Mouse (Mus musculus) limb, embryonic 12.5 days (tissue): ENCODE data around the gene Dlgap4. TPM values are rescaled to one million over a fixed set of nuclear protein-coding genes. Genes with fewer than 3 reads are reported as not detected.

Experiments
- ATAC-seq: fragments of 200-750 bp; cut with Nextera tagmentation; 2 replicates; pipeline ENCODE4 v1.8.0; 2017; ENCODE audit warnings: low read depth, moderate TSS enrichment; ENCODE audit not compliant: insufficient number of reproducible peaks, insufficient read depth, low FRiP score, low TSS enrichment
- H3K27ac ChIP-seq: fragments of 300-500 bp; sonication (generic); 2 replicates; pipeline ENCODE4 v1.5.1; 2016; ENCODE audit warnings: mild to moderate bottlenecking, moderate library complexity
- H3K27me3 ChIP-seq: fragments of 300-500 bp; sonication (generic); 2 replicates; pipeline ENCODE4 v1.6.1; 2016; ENCODE audit warnings: mild to moderate bottlenecking, moderate library complexity
- H3K36me3 ChIP-seq: fragments of 300-500 bp; sonication (generic); 2 replicates; pipeline ENCODE4 v1.6.1; 2016; ENCODE audit warnings: mild to moderate bottlenecking, moderate library complexity
- H3K4me1 ChIP-seq: fragments of 300-500 bp; sonication (generic); replicated peaks from 2 replicates; pipeline ENCODE4 v1.6.1; 2016
- H3K4me2 ChIP-seq: fragments of 300-500 bp; sonication (generic); 2 replicates; pipeline ENCODE4 v1.6.1; 2016; ENCODE audit warnings: mild to moderate bottlenecking, moderate library complexity
- H3K4me3 ChIP-seq: fragments of 300-500 bp; sonication (generic); replicated peaks from 2 replicates; pipeline ENCODE4 v1.5.1; 2016; ENCODE audit warnings: mild to moderate bottlenecking
- H3K9ac ChIP-seq: fragments of 300-500 bp; sonication (generic); replicated peaks from 2 replicates; pipeline ENCODE4 v1.6.1; 2016; ENCODE audit warnings: mild to moderate bottlenecking, moderate library complexity
- H3K9me3 ChIP-seq: fragments of 300-500 bp; sonication (generic); 2 replicates; pipeline ENCODE4 v1.6.1; 2016; ENCODE audit warnings: mild to moderate bottlenecking, moderate library complexity
- WGBS: fragments of 180-500 bp; shearing (Covaris S2); methylation state at CpG from one replicate; pipeline ENCODE4 v1.1.7; 2016; 5-methylcytosine and 5-hydroxymethylcytosine counted together
- polyA plus RNA-seq: library from polyadenylated mRNA; unstranded; fragments of >200 nt; fragmentation: Nextera tagmentation; extraction: Ambion mirVana; gene quantifications from 2 replicates; pipeline ENCODE4 v1.2.1, GENCODE M21; 2016

Dlgap4 gene
- polyA plus RNA-seq, 1 experiment from 2014 or later = 106 TPM

DNA sequence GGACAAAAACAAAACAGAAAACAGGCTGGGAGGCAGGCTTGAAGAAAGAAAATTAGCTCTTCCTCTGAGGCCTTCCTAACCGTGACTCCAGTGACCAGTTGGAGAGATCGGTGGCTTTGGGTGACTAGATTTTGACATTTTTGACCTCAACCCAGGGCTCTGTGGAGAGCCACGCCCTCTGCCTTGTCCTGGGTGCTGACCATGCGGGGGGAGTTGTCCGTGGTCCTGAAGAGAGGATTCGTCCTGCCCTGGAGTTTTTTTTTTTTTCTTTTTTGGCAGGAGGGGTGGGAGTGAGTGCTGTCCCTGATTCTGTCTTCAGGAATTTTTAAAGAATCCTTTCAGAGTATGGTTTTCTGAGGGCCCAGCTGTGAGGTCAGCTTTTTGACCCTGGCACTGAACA lies 63.4 kb downstream of the Dlgap4 start:
- H3K27me3 ChIP-seq = 0 out of 2 replicates have a peak, but pooled peaks cover 2% of the 10 kb centered on the region
- no peak for ATAC-seq
- H3K9ac ChIP-seq = no peak overlapping the region
- no peaks in the 10 kb centered on the region for H3K36me3 ChIP-seq
- no peak overlapping the region for H3K4me3 ChIP-seq
- WGBS = 11% methylated on average over 6 of the region's 6 CpGs
- no peak overlapping the region for H3K27ac ChIP-seq
- no peak overlapping the region for H3K4me2 ChIP-seq
- no peaks in the 10 kb centered on the region for H3K9me3 ChIP-seq
- no peaks in the 10 kb centered on the region for H3K4me1 ChIP-seq

- ATAC-seq = no peak
- WGBS = 75% methylated on average over 4 of the region's 4 CpGs
These were observed 64.6 kb downstream of the Dlgap4 start for GRCm38 (mm10) chr2:156678112-156678511.

GRCm38 (mm10) chr2:156682965-156683364 lies 69.5 kb downstream of the Dlgap4 start:
- WGBS = 64% methylated on average over 12 of the region's 12 CpGs
- H3K9ac ChIP-seq = no peak overlapping the region
- H3K4me2 ChIP-seq = no peak overlapping the region
- H3K36me3 ChIP-seq = no peaks in the 10 kb centered on the region
- no peaks in the 10 kb centered on the region for H3K4me1 ChIP-seq
- no peaks in the 10 kb centered on the region for H3K9me3 ChIP-seq
- peaks cover 26% of the 10 kb centered on the region for H3K27me3 ChIP-seq
- no peak overlapping the region for H3K27ac ChIP-seq
- no peak for ATAC-seq
- H3K4me3 ChIP-seq = no peak overlapping the region

More at GRCm38 (mm10) chr2:156678112-156678511, 64.6 kb downstream of the Dlgap4 start:
- Histone ChIP-seq H3K9me3 (no peaks in the 10 kb centered on the region), H3K4me2 (no peak overlapping the region), H3K9ac (no peak overlapping the region), H3K27ac (no peak overlapping the region), H3K4me1 (no peaks in the 10 kb centered on the region), H3K4me3 (no peak overlapping the region), H3K27me3 (0 out of 2 replicates have a peak, but pooled peaks cover 2% of the 10 kb centered on the region), H3K36me3 (no peaks in the 10 kb centered on the region)

DNA sequence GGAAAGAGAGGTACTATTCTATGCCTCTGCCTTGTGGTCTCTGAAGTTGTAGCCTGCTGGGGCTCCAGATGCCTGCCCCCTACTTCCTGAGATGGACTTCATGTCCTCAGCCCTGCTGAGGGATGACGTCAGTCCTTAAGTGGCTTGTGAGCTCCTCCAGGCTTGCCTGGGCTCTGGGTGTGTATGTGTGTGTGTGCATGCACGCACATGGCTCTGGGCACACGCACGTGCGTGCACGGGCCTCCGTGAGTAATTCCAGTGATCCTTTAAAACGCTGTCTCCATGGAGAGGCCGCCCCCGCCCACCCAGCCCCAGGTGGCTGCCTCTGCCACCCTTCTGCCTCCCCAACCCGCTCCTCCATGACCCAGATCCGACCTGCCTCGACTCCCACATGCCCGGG lies 72.5 kb downstream of the Dlgap4 start:
- Histone ChIP-seq H3K4me1 (0 out of 2 replicates have a peak, but pooled peaks cover 4% of the 10 kb centered on the region), H3K9me3 (no peaks in the 10 kb centered on the region), H3K9ac (no peak overlapping the region), H3K27ac (no peak overlapping the region), H3K36me3 (no peaks in the 10 kb centered on the region), H3K27me3 (peaks cover 49% of the 10 kb centered on the region), H3K4me2 (no peak overlapping the region), H3K4me3 (no peak overlapping the region)
- 78% methylated on average over 14 of the region's 14 CpGs for whole genome bisulfite sequencing
- ATAC-seq = no peak

- peaks cover 49% of the 10 kb centered on the region for H3K27me3 ChIP-seq
- ATAC-seq = no peak
- no peaks in the 10 kb centered on the region for H3K9me3 ChIP-seq
- 0 out of 2 replicates have a peak, but pooled peaks cover 4% of the 10 kb centered on the region for H3K4me1 ChIP-seq
- H3K4me3 ChIP-seq = no peak overlapping the region
- no peak overlapping the region for H3K9ac ChIP-seq
- no peak overlapping the region for H3K4me2 ChIP-seq
- no peak overlapping the region for H3K27ac ChIP-seq
- no peaks in the 10 kb centered on the region for H3K36me3 ChIP-seq
- 77% methylated on average over 4 of the region's 4 CpGs for WGBS
These were observed 73.2 kb downstream of the Dlgap4 start for GRCm38 (mm10) chr2:156686754-156687153.

- H3K9me3 ChIP-seq = no peaks in the 10 kb centered on the region
- no peak overlapping the region for H3K4me3 ChIP-seq
- no peaks in the 10 kb centered on the region for H3K36me3 ChIP-seq
- H3K9ac ChIP-seq = no peak overlapping the region
- 4% methylated on average over 14 of the region's 14 CpGs for WGBS
- 0 out of 2 replicates have a peak, but pooled peaks cover 4% of the 10 kb centered on the region for H3K4me1 ChIP-seq
- peaks cover 49% of the 10 kb centered on the region for H3K27me3 ChIP-seq
- no peak for ATAC-seq
- H3K27ac ChIP-seq = no peak overlapping the region
- no peak overlapping the region for H3K4me2 ChIP-seq
These were observed 75.1 kb downstream of the Dlgap4 start for GRCm38 (mm10) chr2:156688604-156689003.

GRCm38 (mm10) chr2:156690833-156691232 lies 77.3 kb downstream of the Dlgap4 start:
- Histone ChIP-seq H3K9ac (no peak overlapping the region), H3K27ac (no peak overlapping the region), H3K4me2 (no peak overlapping the region), H3K4me3 (no peak overlapping the region), H3K36me3 (no peaks in the 10 kb centered on the region), H3K4me1 (0 out of 2 replicates have a peak, but pooled peaks cover 4% of the 10 kb centered on the region), H3K27me3 (peaks cover 42% of the 10 kb centered on the region), H3K9me3 (no peaks in the 10 kb centered on the region)
- ATAC-seq = no peak
- WGBS = 36% methylated on average over 2 of the region's 2 CpGs

DNA sequence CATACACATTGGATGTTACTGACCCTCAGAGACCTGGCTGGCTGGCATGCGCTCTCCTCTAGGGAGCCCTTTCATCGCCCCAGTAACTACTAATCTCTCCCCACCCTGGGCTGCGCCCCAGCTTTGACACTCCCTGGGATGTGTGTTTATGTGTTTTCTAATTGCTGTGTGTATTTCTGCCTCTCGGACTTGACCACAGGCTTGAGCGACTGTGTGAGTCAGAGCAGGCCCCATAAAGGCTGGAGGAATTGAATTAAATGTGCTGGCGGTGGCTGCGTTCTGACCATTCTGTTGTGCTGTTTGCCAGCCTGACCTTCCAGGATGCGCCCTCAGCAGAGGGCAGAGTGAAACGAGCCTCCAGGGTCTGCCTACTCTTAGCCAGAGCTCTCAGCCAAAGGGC lies 78.2 kb downstream of the Dlgap4 start:
- Histone ChIP-seq H3K9me3 (no peaks in the 10 kb centered on the region), H3K27me3 (peaks cover 37% of the 10 kb centered on the region), H3K9ac (no peak overlapping the region), H3K4me3 (no peak overlapping the region), H3K27ac (no peak overlapping the region), H3K36me3 (no peaks in the 10 kb centered on the region), H3K4me1 (0 out of 2 replicates have a peak, but pooled peaks cover 4% of the 10 kb centered on the region), H3K4me2 (no peak overlapping the region)
- ATAC-seq = no peak
- WGBS = 51% methylated on average over 9 of the region's 9 CpGs

DNA sequence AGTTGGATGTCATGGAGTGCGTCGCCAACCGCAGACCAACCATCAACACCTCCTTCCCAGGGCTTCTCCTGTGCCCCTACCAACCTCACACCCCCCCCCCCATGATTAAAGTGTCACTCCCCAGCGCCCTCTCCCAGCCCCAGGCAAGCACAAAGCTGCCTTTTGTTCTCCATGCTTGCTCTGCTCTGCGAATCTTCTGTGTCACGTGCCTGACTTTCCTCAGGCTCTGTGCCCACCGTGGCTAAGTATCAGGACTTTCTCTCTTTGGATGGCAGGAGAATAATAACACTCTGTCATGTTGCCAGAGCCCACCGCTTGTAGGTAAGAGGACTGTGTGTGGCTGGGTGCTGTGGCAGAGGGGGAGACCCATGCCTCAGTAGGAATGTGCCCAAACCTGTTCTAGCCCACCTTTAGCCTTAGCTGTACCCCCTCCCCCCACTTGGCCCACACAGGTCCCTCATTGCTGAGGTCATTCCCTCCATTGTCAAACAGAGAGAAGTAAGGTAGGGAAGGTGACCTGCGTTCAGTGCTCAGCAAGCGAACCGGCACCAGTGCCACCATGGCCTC lies 79.8 kb downstream of the Dlgap4 start:
- H3K4me3 ChIP-seq = no peak overlapping the region
- no peak for ATAC-seq
- H3K27me3 ChIP-seq = peaks cover 26% of the 10 kb centered on the region
- H3K4me2 ChIP-seq = no peak overlapping the region
- H3K9me3 ChIP-seq = no peaks in the 10 kb centered on the region
- 0 out of 2 replicates have a peak, but pooled peaks cover 6% of the 10 kb centered on the region for H3K4me1 ChIP-seq
- H3K36me3 ChIP-seq = no peaks in the 10 kb centered on the region
- no peak overlapping the region for H3K27ac ChIP-seq
- H3K9ac ChIP-seq = no peak overlapping the region
- WGBS = 65% methylated on average over 11 of the region's 11 CpGs

DNA sequence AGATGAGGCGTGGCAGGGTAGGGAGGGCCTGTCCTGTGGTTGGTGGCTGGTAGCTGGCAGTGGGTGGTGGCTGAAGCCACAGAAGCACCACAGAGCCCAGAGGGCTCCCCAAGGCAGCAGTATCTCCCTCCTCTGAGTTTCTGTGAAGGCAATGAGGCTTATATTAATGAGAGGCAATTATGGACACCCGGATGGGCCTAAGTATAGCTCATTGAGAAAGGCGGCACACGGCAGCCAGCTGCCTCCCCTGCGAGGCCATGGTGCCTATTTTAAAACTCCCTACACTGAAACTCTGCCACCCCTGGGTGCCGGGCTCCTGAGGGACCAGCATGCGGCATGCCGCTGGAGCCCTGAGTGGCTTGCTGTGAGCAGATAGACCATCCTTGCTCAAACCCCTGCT lies 83.8 kb downstream of the Dlgap4 start:
- Histone ChIP-seq H3K4me3 (no peak overlapping the region), H3K9ac (no peak overlapping the region), H3K36me3 (no peaks in the 10 kb centered on the region), H3K9me3 (no peaks in the 10 kb centered on the region), H3K27ac (no peak overlapping the region), H3K27me3 (peaks cover 6% of the 10 kb centered on the region), H3K4me1 (0 out of 2 replicates have a peak, but pooled peaks cover 3% of the 10 kb centered on the region), H3K4me2 (no peak overlapping the region)
- ATAC-seq = no peak
- 81% methylated on average over 8 of the region's 8 CpGs for WGBS

- no peak overlapping the region for H3K9ac ChIP-seq
- no peak for ATAC-seq
- WGBS = 59% methylated on average over 9 of the region's 9 CpGs
These were observed 84.7 kb downstream of the Dlgap4 start for GRCm38 (mm10) chr2:156698168-156698567.

DNA sequence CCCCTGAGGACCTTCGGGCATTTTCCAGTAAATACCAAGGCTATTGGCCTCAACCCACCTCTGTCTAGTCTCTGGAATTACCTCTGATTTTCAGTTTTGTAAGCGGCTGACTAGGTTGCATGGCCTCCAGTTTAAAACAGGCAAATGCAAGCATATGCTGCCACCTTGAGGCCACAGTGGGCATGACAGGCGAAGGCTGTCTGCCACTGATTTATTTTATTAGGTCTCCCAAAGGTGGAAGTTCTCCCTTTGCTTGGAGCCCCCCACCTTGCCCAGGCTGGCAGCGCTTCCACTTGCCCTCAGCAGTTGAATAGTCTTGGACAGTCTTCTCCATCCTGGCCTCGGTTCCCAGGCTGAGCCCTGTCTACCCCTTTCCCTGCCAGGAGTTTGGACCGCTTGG lies 92.0 kb downstream of the Dlgap4 start:
- WGBS = 20% methylated on average over 6 of the region's 6 CpGs
- no peak for ATAC-seq
- Histone ChIP-seq H3K27me3 (peaks cover 12% of the 10 kb centered on the region; the same call in 1 of the 2 replicates), H3K4me3 (no peak overlapping the region), H3K4me1 (peaks cover 3% of the 10 kb centered on the region; the same call in 1 of the 2 replicates), H3K9me3 (no peaks in the 10 kb centered on the region), H3K27ac (no peak overlapping the region), H3K36me3 (no peaks in the 10 kb centered on the region), H3K9ac (no peak overlapping the region), H3K4me2 (no peak overlapping the region)

More at GRCm38 (mm10) chr2:156698168-156698567, 84.7 kb downstream of the Dlgap4 start:
- no peak overlapping the region for H3K4me3 ChIP-seq
- H3K27ac ChIP-seq = no peak overlapping the region
- H3K4me1 ChIP-seq = 0 out of 2 replicates have a peak, but pooled peaks cover 3% of the 10 kb centered on the region
- H3K4me2 ChIP-seq = no peak overlapping the region
- no peaks in the 10 kb centered on the region for H3K36me3 ChIP-seq
- H3K9me3 ChIP-seq = no peaks in the 10 kb centered on the region
- peaks cover 6% of the 10 kb centered on the region for H3K27me3 ChIP-seq
